Mouse (Mus musculus) heart, embryonic 11.5 days (tissue): Measurements from ENCODE around the gene Atp2c2. TPM values are rescaled to one million over a fixed set of nuclear protein-coding genes. Genes with fewer than 3 reads are reported as not detected.

Source experiments
- ATAC-seq: fragments of 200-750 bp; cut with Nextera tagmentation; replicated peaks from 2 replicates; pipeline ENCODE4 v1.8.0; 2017; ENCODE audit warnings: moderate library complexity; ENCODE audit not compliant: insufficient number of reproducible peaks, low FRiP score, low TSS enrichment
- H3K27ac ChIP-seq: fragments of 300-500 bp; sonication (generic); 2 replicates; pipeline ENCODE4 v1.5.1; 2014; ENCODE audit warnings: mild to moderate bottlenecking, low read depth, low read length
- H3K27me3 ChIP-seq: fragments of 300-500 bp; sonication (generic); 2 replicates; pipeline ENCODE4 v1.6.1; 2014; ENCODE audit warnings: mild to moderate bottlenecking, low read length, mixed read lengths; ENCODE audit not compliant: control insufficient read depth, insufficient read depth
- H3K36me3 ChIP-seq: fragments of 300-500 bp; sonication (generic); 2 replicates; pipeline ENCODE4 v1.6.1; 2014; ENCODE audit warnings: mild to moderate bottlenecking, low read length, moderate library complexity, mixed read lengths; ENCODE audit not compliant: control insufficient read depth, insufficient read depth
- H3K4me1 ChIP-seq: fragments of 300-500 bp; sonication (generic); 2 replicates; pipeline ENCODE4 v1.6.1; 2014; ENCODE audit warnings: low read length; ENCODE audit not compliant: control insufficient read depth, insufficient read depth
- H3K4me2 ChIP-seq: fragments of 300-500 bp; sonication (generic); 2 replicates; pipeline ENCODE4 v1.6.1; 2014; ENCODE audit warnings: mild to moderate bottlenecking, moderate library complexity
- H3K4me3 ChIP-seq: fragments of 300-500 bp; sonication (generic); 2 replicates; pipeline ENCODE4 v1.5.1; 2014; ENCODE audit warnings: low read depth, low read length
- H3K9ac ChIP-seq: fragments of 300-500 bp; sonication (generic); 2 replicates; pipeline ENCODE4 v1.6.1; 2014; ENCODE audit warnings: mild to moderate bottlenecking, low read depth, low read length, moderate library complexity
- H3K9me3 ChIP-seq: fragments of 300-500 bp; sonication (generic); replicated peaks from 2 replicates; pipeline ENCODE4 v1.6.1; 2016; ENCODE audit warnings: low read length; ENCODE audit not compliant: control insufficient read depth
- WGBS: fragments of 180-500 bp; shearing (Covaris S2); extraction: QIAGEN DNeasy Blood & Tissue Kit; methylation state at CpG from one replicate; pipeline ENCODE4 v1.1.7; 2014; ENCODE audit not compliant: insufficient replicate concordance; 5-methylcytosine and 5-hydroxymethylcytosine counted together
- polyA plus RNA-seq: library from polyadenylated mRNA; unstranded; fragments of >200 nt; fragmentation: Nextera tagmentation; extraction: Ambion mirVana; gene quantifications from 2 replicates; pipeline ENCODE4 v1.2.1, GENCODE M21; 2014

The Atp2c2 gene
- polyA plus RNA-seq, 1 experiment from 2014 or later = 0.14 TPM

- Histone ChIP-seq H3K9me3 (no peaks in the 10 kb centered on the region), H3K36me3 (no peaks in the 10 kb centered on the region), H3K27ac (no peak overlapping the region), H3K9ac (no peak overlapping the region), H3K4me1 (peaks cover 8% of the 10 kb centered on the region; the same call in 1 of the 2 replicates), H3K4me3 (no peak overlapping the region), H3K4me2 (no peak overlapping the region), H3K27me3 (peaks cover 3% of the 10 kb centered on the region; the same call in 1 of the 2 replicates)
- 34% methylated on average over 6 of the region's 6 CpGs for WGBS
- 0 out of 2 replicates have a peak, but pooled peaks have one; percentile 20 for ATAC-seq
Measured at GRCm38 (mm10) chr8:119690602-119691001, 9.2 kb upstream of the Atp2c2 start.

GRCm38 (mm10) chr8:119691989-119692388, 7.8 kb upstream of the Atp2c2 start:
- Histone ChIP-seq H3K27ac (no peak overlapping the region), H3K27me3 (peaks cover 3% of the 10 kb centered on the region; the same call in 1 of the 2 replicates), H3K9me3 (no peaks in the 10 kb centered on the region), H3K4me2 (no peak overlapping the region), H3K36me3 (no peaks in the 10 kb centered on the region), H3K4me3 (no peak overlapping the region), H3K4me1 (peaks cover 8% of the 10 kb centered on the region; the same call in 1 of the 2 replicates), H3K9ac (no peak overlapping the region)
- 71% methylated on average over 4 of the region's 4 CpGs for WGBS
- no peak for ATAC-seq

DNA sequence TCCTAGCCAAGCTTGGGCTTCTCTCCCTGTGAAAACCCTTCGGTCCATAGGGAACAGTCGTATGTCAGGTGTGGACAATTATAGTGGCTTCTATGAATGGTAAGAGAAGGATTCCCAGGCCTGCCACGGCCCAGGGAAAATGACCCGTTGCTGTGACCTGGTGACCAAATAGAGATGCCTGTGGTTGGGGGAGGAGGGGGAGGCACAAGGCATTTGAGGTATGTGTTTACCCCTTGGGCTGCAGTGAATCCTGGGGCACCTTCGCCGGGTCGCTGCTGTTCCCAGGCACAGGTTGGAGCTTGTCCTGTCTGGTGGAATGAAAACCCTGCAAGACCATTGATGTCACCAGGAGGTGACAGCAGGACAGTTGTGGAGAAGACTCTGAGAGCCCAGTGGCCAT, 5.1 kb upstream of the Atp2c2 start:
- Histone ChIP-seq H3K9ac (no peak overlapping the region), H3K36me3 (no peaks in the 10 kb centered on the region), H3K4me2 (no peak overlapping the region), H3K4me1 (peaks cover 4% of the 10 kb centered on the region), H3K9me3 (no peaks in the 10 kb centered on the region), H3K4me3 (no peak overlapping the region), H3K27ac (no peak overlapping the region), H3K27me3 (peaks cover 17% of the 10 kb centered on the region)
- WGBS = 57% methylated on average over 7 of the region's 7 CpGs
- ATAC-seq = no peak

DNA sequence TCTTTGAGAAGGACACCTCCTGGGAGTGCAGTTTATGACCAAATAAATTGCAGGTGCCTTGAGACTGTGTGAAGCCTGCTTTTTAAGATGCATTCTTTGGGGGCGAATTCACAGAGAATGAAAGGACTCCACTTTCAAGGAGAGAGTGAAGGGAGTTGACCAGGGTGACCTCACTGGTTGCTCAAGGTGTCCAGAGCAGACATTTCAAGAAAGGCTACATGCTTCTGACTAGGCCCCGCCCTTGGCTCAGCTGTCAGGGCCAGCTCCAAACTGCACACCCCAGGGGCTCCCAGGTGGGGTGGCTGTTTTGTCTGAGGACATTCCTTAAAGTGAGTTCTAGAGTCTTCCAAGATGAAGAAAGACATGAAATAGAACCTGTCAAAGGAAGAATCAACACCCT, 2.6 kb upstream of the Atp2c2 start:
- Histone ChIP-seq H3K27ac (no peak overlapping the region), H3K4me2 (no peak overlapping the region), H3K36me3 (no peaks in the 10 kb centered on the region), H3K4me1 (peaks cover 6% of the 10 kb centered on the region), H3K27me3 (peaks cover 41% of the 10 kb centered on the region), H3K9ac (no peak overlapping the region), H3K4me3 (no peak overlapping the region), H3K9me3 (no peaks in the 10 kb centered on the region)
- no peak for ATAC-seq
- 69% methylated on average over 2 of the region's 2 CpGs for WGBS

- Histone ChIP-seq H3K27me3 (peaks cover 42% of the 10 kb centered on the region), H3K9me3 (no peaks in the 10 kb centered on the region), H3K27ac (no peak overlapping the region), H3K4me2 (peak overlapping the region; percentile 51), H3K9ac (no peak overlapping the region), H3K4me1 (peaks cover 6% of the 10 kb centered on the region), H3K36me3 (no peaks in the 10 kb centered on the region), H3K4me3 (no peak overlapping the region)
- 2% methylated on average over 12 of the region's 12 CpGs for WGBS
- no peak for ATAC-seq
Measured at GRCm38 (mm10) chr8:119698960-119699359, 849 bp upstream of the Atp2c2 start.

GRCm38 (mm10) chr8:119702965-119703364, 3.2 kb downstream of the Atp2c2 start:
- 42% methylated on average over 7 of the region's 7 CpGs for WGBS
- no peak overlapping the region for H3K27ac ChIP-seq
- no peak overlapping the region for H3K4me3 ChIP-seq
- H3K4me1 ChIP-seq = peaks cover 4% of the 10 kb centered on the region
- H3K9me3 ChIP-seq = no peaks in the 10 kb centered on the region
- H3K36me3 ChIP-seq = no peaks in the 10 kb centered on the region
- H3K27me3 ChIP-seq = peaks cover 42% of the 10 kb centered on the region
- no peak overlapping the region for H3K4me2 ChIP-seq
- ATAC-seq = no peak
- 0 out of 2 replicates have a peak overlapping the region, but pooled peaks have one; percentile 4 for H3K9ac ChIP-seq

GRCm38 (mm10) chr8:119707146-119707545, 7.3 kb downstream of the Atp2c2 start:
- Histone ChIP-seq H3K9ac (no peak overlapping the region), H3K27me3 (peaks cover 5% of the 10 kb centered on the region), H3K4me1 (no peaks in the 10 kb centered on the region; the same call in 1 of the 2 replicates), H3K9me3 (no peaks in the 10 kb centered on the region), H3K36me3 (no peaks in the 10 kb centered on the region), H3K4me2 (no peak overlapping the region), H3K4me3 (no peak overlapping the region), H3K27ac (no peak overlapping the region)
- no peak for ATAC-seq
- 88% methylated on average over 9 of the region's 9 CpGs for WGBS

DNA sequence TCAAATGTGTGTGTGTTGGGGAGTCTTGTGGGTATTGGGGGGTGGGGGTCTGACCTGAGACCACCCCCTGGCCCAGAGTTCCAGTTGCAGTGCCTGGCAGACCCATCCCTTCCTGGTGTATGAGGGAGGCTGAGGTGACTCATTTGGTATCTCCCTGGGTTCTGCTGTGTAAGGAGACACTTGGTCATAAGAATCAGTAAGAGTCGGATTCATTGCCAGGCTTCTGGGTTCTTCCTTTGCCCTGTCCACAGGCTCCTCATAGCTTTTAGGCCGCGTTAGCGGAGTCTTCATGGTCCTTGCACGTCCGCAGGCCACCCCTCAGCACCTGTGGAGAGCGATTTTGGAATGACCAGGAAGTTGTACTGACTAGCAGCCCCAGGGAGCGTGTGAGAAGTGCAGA, 8.7 kb downstream of the Atp2c2 start:
- Histone ChIP-seq H3K4me1 (no peaks in the 10 kb centered on the region; the same call in 1 of the 2 replicates), H3K4me3 (no peak overlapping the region), H3K9me3 (no peaks in the 10 kb centered on the region), H3K9ac (no peak overlapping the region), H3K4me2 (no peak overlapping the region), H3K27me3 (no peaks in the 10 kb centered on the region), H3K27ac (no peak overlapping the region), H3K36me3 (no peaks in the 10 kb centered on the region)
- 83% methylated on average over 8 of the region's 8 CpGs for WGBS
- ATAC-seq = no peak
